Mouse (Mus musculus) layer of hippocampus, postnatal 36 days (tissue): ENCODE data around the gene Zfp398. TPM values are rescaled to one million over a fixed set of nuclear protein-coding genes. Genes with fewer than 3 reads are reported as not detected.
"Not testable (repeated sequence)": the region's sequence is repeated elsewhere in the genome, so short reads cannot be mapped to it uniquely, and the experiment has no call there.

Experiments
- DNase-seq, 2 experiments: peaks; one replicate each; pipeline ENCODE4 v3.0.0; 2022
- total RNA-seq, 2 experiments: library from RNA; stranded (reverse); gene quantifications; 2 replicates each; pipeline ENCODE4 v1.2.3; 2021

The Zfp398 gene
- total RNA-seq, 2 experiments from 2014 or later, result 20.9 to 24.4 TPM

- no peak for DNase-seq
Observed at GRCm38 (mm10) chr6:47827462-47827861, 8.0 kb upstream of the Zfp398 start.

GRCm38 (mm10) chr6:47828950-47829349 lies 6.5 kb upstream of the Zfp398 start:
- no peak for DNase-seq

GRCm38 (mm10) chr6:47830104-47831078 lies 5.1 kb upstream of the Zfp398 start, which contains the start of gene Zfp786:
Zfp786 (minus strand) TSS chr6:47830867.
- peak; percentile 88 to 90 for DNase-seq

- no peak for DNase-seq
Observed at GRCm38 (mm10) chr6:47832220-47832619, 3.2 kb upstream of the Zfp398 start.

- peak; percentile 49 to 58 for DNase-seq
Observed at GRCm38 (mm10) chr6:47835984-47836521, 592 bp downstream of the Zfp398 start.

- DNase-seq, result no peak
Observed at GRCm38 (mm10) chr6:47837630-47838029, 2.2 kb downstream of the Zfp398 start.

- DNase-seq, result no peak
Observed at GRCm38 (mm10) chr6:47841077-47841476, 5.6 kb downstream of the Zfp398 start.

- no peak for DNase-seq
Observed at GRCm38 (mm10) chr6:47841831-47842230, 6.4 kb downstream of the Zfp398 start.

- no peak for DNase-seq
Observed at GRCm38 (mm10) chr6:47842337-47842736, 6.9 kb downstream of the Zfp398 start.

- no peak for DNase-seq
Observed at GRCm38 (mm10) chr6:47845779-47846178, 10.3 kb downstream of the Zfp398 start.

- no peak for DNase-seq
Observed at GRCm38 (mm10) chr6:47857241-47857640, 21.8 kb downstream of the Zfp398 start.

- not testable (repeated sequence) for DNase-seq
Observed at GRCm38 (mm10) chr6:47857729-47858128, 22.3 kb downstream of the Zfp398 start.

- no peak for DNase-seq
Observed at GRCm38 (mm10) chr6:47872266-47872665, 36.8 kb downstream of the Zfp398 start.

GRCm38 (mm10) chr6:47877058-47877457 lies 41.6 kb downstream of the Zfp398 start, which contains the start of gene Zfp282:
Zfp282 (plus strand) TSS chr6:47877204.
- no peak for DNase-seq

- peak; percentile 91 to 92 for DNase-seq
Observed at GRCm38 (mm10) chr6:47877461-47878132, 42.1 kb downstream of the Zfp398 start.

GRCm38 (mm10) chr6:47878133-47878514 lies 42.7 kb downstream of the Zfp398 start:
- DNase-seq, result no peak

- no peak for DNase-seq
Observed at GRCm38 (mm10) chr6:47878593-47878992, 43.1 kb downstream of the Zfp398 start.

GRCm38 (mm10) chr6:47879049-47879716 lies 43.7 kb downstream of the Zfp398 start:
- no peak for DNase-seq

GRCm38 (mm10) chr6:47880166-47880565 lies 44.7 kb downstream of the Zfp398 start:
- no peak for DNase-seq

GRCm38 (mm10) chr6:47888812-47889383 lies 53.4 kb downstream of the Zfp398 start:
- DNase-seq, result no peak

- no peak for DNase-seq
Observed at GRCm38 (mm10) chr6:47899416-47899815, 64.0 kb downstream of the Zfp398 start.

- DNase-seq, result no peak
Observed at GRCm38 (mm10) chr6:47903587-47903986, 68.1 kb downstream of the Zfp398 start.
